Mouse (Mus musculus) stomach, postnatal 0 days (tissue): Measurements from ENCODE around the gene Cacnb4. TPM values are rescaled to one million over a fixed set of nuclear protein-coding genes. Genes with fewer than 3 reads are reported as not detected.

Experiments used
- ATAC-seq: fragments of 200-750 bp; cut with Nextera tagmentation; 2 replicates; pipeline ENCODE4 v1.8.0; 2017; ENCODE audit not compliant: low FRiP score, low TSS enrichment
- DNase-seq: peaks from one replicate; pipeline ENCODE4 v3.0.0-alpha.2; 2016; ENCODE audit warnings: low spot score
- H3K27ac ChIP-seq: fragments of 300-500 bp; sonication (generic); replicated peaks from 2 replicates; pipeline ENCODE4 v1.5.1; 2014; ENCODE audit warnings: mild to moderate bottlenecking, control low read depth
- H3K27me3 ChIP-seq: fragments of 300-500 bp; sonication (generic); 2 replicates; pipeline ENCODE4 v1.6.1; 2014; ENCODE audit warnings: low read length; ENCODE audit not compliant: control insufficient read depth, insufficient read depth
- H3K36me3 ChIP-seq: fragments of 300-500 bp; sonication (generic); 2 replicates; pipeline ENCODE4 v1.6.1; 2014; ENCODE audit warnings: low read length, mixed read lengths; ENCODE audit not compliant: control insufficient read depth, insufficient read depth
- H3K4me1 ChIP-seq: fragments of 300-500 bp; sonication (generic); replicated peaks from 2 replicates; pipeline ENCODE4 v1.6.1; 2014; ENCODE audit warnings: antibody characterized with exemption; ENCODE audit not compliant: control insufficient read depth, insufficient read depth
- H3K4me2 ChIP-seq: fragments of 300-500 bp; sonication (generic); replicated peaks from 2 replicates; pipeline ENCODE4 v1.6.1; 2014; ENCODE audit warnings: low read depth, mild to moderate bottlenecking, control low read depth, moderate library complexity
- H3K4me3 ChIP-seq: fragments of 300-500 bp; sonication (generic); 2 replicates; pipeline ENCODE4 v1.5.1; 2014; ENCODE audit warnings: low read depth, low read length, control low read depth
- H3K9ac ChIP-seq: fragments of 300-500 bp; sonication (generic); 2 replicates; pipeline ENCODE4 v1.6.1; 2014; ENCODE audit warnings: mild to moderate bottlenecking, low read length, control low read depth, mixed read lengths
- H3K9me3 ChIP-seq: fragments of 300-500 bp; sonication (generic); 2 replicates; pipeline ENCODE4 v1.6.1; 2016; ENCODE audit warnings: low read length; ENCODE audit not compliant: control insufficient read depth
- CTCF ChIP-seq: IDR thresholded peaks from 2 replicates; pipeline ENCODE4 v1.5.1; 2016; ENCODE audit warnings: antibody characterized with exemption, low read depth, mild to moderate bottlenecking, moderate library complexity
- EP300 ChIP-seq: optimal IDR thresholded peaks from 2 replicates; pipeline ENCODE3; 2016; ENCODE audit warnings: antibody characterized with exemption
- whole genome bisulfite sequencing: fragments of 180-500 bp; shearing (Covaris S2); extraction: QIAGEN DNeasy Blood & Tissue Kit; methylation state at CpG from one replicate; pipeline ENCODE4 v1.1.7; 2014; 5-methylcytosine and 5-hydroxymethylcytosine counted together
- polyA plus RNA-seq: library from polyadenylated mRNA; unstranded; fragments of >200 nt; fragmentation: Nextera tagmentation; extraction: Ambion mirVana; gene quantifications from 2 replicates; pipeline ENCODE4 v1.2.1, GENCODE M21; 2015

Gene Cacnb4
- polyA plus RNA-seq, 1 experiment from 2014 or later, result 0.93 TPM

- Histone ChIP-seq H3K9me3 (no peaks in the 10 kb centered on the region), H3K36me3 (no peaks in the 10 kb centered on the region), H3K9ac (no peak overlapping the region), H3K27me3 (no peaks in the 10 kb centered on the region), H3K4me2 (no peak overlapping the region), H3K27ac (no peak overlapping the region), H3K4me3 (no peak overlapping the region), H3K4me1 (no peaks in the 10 kb centered on the region)
- no peak for TF ChIP-seq EP300
- no peak for TF ChIP-seq CTCF
- DNase-seq, result no peak
- no peak for ATAC-seq
- 73% methylated on average over 5 of the region's 5 CpGs for WGBS
Observed at GRCm38 (mm10) chr2:52607857-52608485, 68.7 kb downstream of the Cacnb4 start.

- no peaks in the 10 kb centered on the region for H3K9me3 ChIP-seq
- no peak overlapping the region for H3K9ac ChIP-seq
- DNase-seq (no peak), ATAC-seq (no peak)
- no peak overlapping the region for H3K27ac ChIP-seq
- 84% methylated on average over 4 of the region's 4 CpGs for WGBS
- no peak overlapping the region for H3K4me3 ChIP-seq
- H3K36me3 ChIP-seq, result no peaks in the 10 kb centered on the region
- H3K27me3 ChIP-seq, result no peaks in the 10 kb centered on the region
- TF ChIP-seq EP300 (no peak), CTCF (no peak)
- H3K4me2 ChIP-seq, result no peak overlapping the region
- H3K4me1 ChIP-seq, result no peaks in the 10 kb centered on the region
Observed at GRCm38 (mm10) chr2:52606331-52606730, 70.3 kb downstream of the Cacnb4 start.

GRCm38 (mm10) chr2:52605321-52605720 is 71.3 kb downstream of the Cacnb4 start:
- H3K27ac ChIP-seq, result no peak overlapping the region
- no peak overlapping the region for H3K4me2 ChIP-seq
- H3K36me3 ChIP-seq, result no peaks in the 10 kb centered on the region
- H3K27me3 ChIP-seq, result no peaks in the 10 kb centered on the region
- peak; percentile 66 for DNase-seq
- ATAC-seq, result no peak
- TF ChIP-seq CTCF (peak; percentile 84), EP300 (no peak)
- 17% methylated on average over 4 of the region's 4 CpGs for whole genome bisulfite sequencing
- H3K4me3 ChIP-seq, result no peak overlapping the region
- H3K9me3 ChIP-seq, result no peaks in the 10 kb centered on the region
- no peak overlapping the region for H3K9ac ChIP-seq
- H3K4me1 ChIP-seq, result no peaks in the 10 kb centered on the region

- Histone ChIP-seq H3K27me3 (no peaks in the 10 kb centered on the region), H3K4me3 (no peak overlapping the region), H3K9me3 (no peaks in the 10 kb centered on the region), H3K9ac (no peak overlapping the region), H3K4me1 (no peaks in the 10 kb centered on the region), H3K36me3 (no peaks in the 10 kb centered on the region), H3K27ac (no peak overlapping the region), H3K4me2 (no peak overlapping the region)
- no peak for DNase-seq
- TF ChIP-seq EP300 (no peak), CTCF (no peak)
- ATAC-seq, result no peak
- 80% methylated on average over 8 of the region's 8 CpGs for WGBS
Observed at GRCm38 (mm10) chr2:52604651-52605020, 72.0 kb downstream of the Cacnb4 start.

- Histone ChIP-seq H3K4me3 (no peak overlapping the region), H3K9me3 (no peaks in the 10 kb centered on the region), H3K4me2 (no peak overlapping the region), H3K36me3 (no peaks in the 10 kb centered on the region), H3K9ac (no peak overlapping the region), H3K27ac (no peak overlapping the region), H3K4me1 (no peaks in the 10 kb centered on the region), H3K27me3 (no peaks in the 10 kb centered on the region)
- 61% methylated on average over 11 of the region's 11 CpGs for WGBS
- TF ChIP-seq CTCF (no peak), EP300 (peak; percentile 47)
- ATAC-seq (0 out of 2 replicates have a peak, but pooled peaks have one; percentile 22), DNase-seq (no peak)
Observed at GRCm38 (mm10) chr2:52603935-52604650, 72.5 kb downstream of the Cacnb4 start.

GRCm38 (mm10) chr2:52603421-52603820 is 73.2 kb downstream of the Cacnb4 start:
- TF ChIP-seq CTCF (no peak), EP300 (no peak)

More at GRCm38 (mm10) chr2:52603421-52603820, 73.2 kb downstream of the Cacnb4 start:
- no peaks in the 10 kb centered on the region for H3K4me1 ChIP-seq
- no peak overlapping the region for H3K9ac ChIP-seq
- H3K9me3 ChIP-seq, result no peaks in the 10 kb centered on the region
- 37% methylated on average over 6 of the region's 6 CpGs for WGBS
- peak; percentile 67 for ATAC-seq
- 0 out of 2 replicates have a peak overlapping the region, but pooled peaks have one; percentile 0 for H3K27ac ChIP-seq
- no peaks in the 10 kb centered on the region for H3K27me3 ChIP-seq
- peak; percentile 54 for DNase-seq
- H3K36me3 ChIP-seq, result no peaks in the 10 kb centered on the region
- no peak overlapping the region for H3K4me3 ChIP-seq
- H3K4me2 ChIP-seq, result no peak overlapping the region
